Mouse (Mus musculus) cerebellum, postnatal 36 days (tissue): ENCODE results near the gene Atp9a.

Source experiments
- DNase-seq, 2 experiments: peaks; one replicate each; pipeline ENCODE4 v3.0.0; 2021 to 2022; ENCODE audit warnings: mixed read lengths in 2 of 2

Atp9a gene

GRCm38 (mm10) chr2:168593676-168594075, 148.5 kb downstream of the Atp9a start:
- DNase-seq: no peak

DNA sequence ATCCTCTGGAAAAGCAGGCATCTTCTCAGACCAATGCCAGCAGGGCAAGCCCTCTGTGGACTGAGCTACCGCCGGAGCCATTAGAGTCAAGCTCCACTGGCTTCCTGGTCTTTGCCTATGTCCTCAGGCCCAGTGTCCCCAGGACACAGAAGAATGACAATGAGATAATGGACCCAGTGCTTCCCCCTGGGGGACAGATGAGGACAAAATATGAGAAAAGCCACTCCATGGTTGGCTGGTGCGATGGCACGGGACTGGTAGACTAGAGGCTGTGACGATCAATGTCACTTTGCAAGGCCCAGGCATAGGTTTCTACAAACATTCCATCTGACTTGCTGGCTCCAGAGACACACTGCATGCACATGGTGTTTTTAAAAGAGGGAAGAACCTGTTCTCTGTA, 149.2 kb downstream of the Atp9a start:
- no peak for DNase-seq

GRCm38 (mm10) chr2:168591076-168591475, 151.1 kb downstream of the Atp9a start:
- no peak for DNase-seq

DNA sequence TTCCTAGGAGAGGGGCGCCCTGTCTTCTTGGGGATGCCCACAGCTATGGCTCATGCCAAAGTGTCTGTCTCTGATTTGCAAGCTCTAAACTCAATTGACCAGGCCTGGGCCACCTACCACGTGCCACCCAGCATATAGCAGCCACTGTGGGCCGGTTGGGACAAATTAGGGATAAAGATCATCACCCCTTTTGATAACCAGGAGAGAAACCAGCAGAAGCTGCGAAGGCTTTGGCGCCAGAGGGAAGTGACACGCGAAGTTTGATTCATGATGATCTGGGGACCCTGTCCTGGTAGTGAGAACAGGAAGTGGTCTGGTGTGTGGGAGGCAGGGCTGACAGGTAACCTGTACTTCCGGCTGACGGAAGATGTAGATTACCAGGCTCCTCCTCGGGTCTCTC, 151.7 kb downstream of the Atp9a start:
- no peak for DNase-seq

DNA sequence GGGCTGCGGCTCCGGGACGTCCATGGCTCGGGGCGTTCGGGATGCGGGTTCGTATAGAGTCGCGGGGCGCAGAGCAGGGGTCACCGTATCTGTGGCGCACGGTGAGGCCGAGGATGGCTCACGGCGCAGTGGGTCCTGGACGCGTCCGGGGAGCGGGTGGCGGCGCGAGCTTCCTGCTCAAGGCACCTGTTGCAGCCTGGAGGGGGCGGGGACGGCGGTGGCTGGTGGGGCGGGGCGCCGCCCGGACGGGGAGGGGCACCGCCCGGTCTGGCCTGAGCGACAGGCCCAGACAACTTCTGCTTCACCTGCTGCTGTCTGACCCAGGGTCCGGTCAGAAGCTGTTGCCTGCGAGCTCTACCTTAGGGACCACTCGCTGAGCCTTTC, 152.0 kb downstream of the Atp9a start:
- DNase-seq: no peak

DNA sequence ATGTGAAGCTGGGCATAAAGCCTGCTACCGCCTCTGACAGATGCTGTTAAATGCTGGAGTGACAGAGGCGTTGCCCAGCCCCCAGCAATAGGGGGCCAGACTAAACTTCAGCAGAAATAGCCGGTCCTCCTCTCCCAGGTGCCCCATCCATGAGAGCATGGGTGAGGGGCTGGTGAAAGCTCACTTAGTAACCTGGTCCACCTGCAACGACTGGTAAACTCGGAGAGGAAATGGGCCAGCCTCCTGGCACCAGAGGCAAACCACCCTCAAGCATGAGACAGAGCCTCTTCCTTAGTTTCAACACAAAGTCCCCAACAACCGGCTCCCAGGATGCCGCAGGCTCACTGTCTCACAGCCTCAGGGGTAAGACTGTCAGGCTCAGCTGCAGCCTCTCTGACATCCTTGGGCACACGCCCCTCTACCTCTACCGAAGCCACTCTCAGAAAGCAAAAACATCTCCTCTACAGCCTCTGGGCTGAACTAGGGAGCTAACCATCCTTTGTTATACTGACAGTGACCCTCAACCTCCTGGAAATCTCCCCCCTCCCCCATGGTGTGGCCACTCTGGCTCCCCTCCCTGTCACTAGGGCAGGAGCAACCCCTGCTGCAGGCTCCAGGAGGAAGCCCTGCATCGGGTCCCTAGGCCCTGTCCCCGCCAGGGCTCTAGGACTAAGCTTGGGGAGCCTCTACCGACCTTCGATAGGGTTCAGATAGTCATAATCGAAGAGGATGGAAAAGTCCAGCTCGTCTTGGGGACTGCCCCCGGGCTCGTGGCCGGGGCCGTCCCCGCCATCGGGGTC, 152.6 kb downstream of the Atp9a start:
- DNase-seq: no peak

- DNase-seq: no peak
These were observed 153.4 kb downstream of the Atp9a start for GRCm38 (mm10) chr2:168588591-168589367.

DNA sequence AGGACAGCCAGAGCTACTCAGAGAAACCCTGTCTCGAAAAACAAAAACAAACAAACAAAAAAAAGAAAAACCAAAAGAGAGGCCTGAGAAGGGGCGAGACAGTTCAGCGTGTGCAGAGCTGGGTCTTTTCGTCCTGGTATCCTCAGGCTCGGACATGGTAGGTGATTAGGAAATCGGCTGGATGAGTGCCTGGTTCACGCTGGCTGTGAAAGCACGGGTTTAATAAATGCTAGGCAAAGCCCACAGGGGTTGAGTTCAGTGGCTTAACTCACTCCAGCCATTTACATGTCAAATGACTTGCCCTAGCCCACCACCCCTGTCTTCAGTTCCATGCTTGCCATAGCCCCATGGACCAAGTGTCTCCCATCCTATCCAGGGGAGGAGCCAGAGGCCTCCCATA, 155.1 kb downstream of the Atp9a start:
- no peak for DNase-seq

DNA sequence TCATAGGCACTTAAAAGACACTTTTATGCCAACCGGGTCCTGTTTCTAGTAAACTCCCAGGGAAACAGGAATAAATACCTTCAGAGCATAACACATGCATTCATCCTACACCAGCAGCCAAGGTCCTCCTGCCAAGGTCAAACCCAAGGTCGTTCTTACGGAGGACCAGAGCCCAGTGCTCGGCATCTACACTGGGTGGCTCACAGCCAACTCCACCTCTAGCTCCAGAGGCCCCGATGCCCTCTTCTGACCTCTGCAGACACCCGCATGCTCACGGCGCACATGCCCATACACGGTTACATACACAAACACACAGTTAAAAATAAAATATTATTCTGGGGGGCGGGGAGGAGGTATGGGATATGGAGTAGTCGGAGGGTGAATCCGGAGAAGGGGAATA, 155.7 kb downstream of the Atp9a start:
- DNase-seq: no peak

GRCm38 (mm10) chr2:168584857-168585256, 157.4 kb downstream of the Atp9a start:
- peak; percentile 87 to 94 for DNase-seq
